Mouse (Mus musculus) left cerebral cortex, adult 9 months (tissue): ENCODE measurements around the gene Golga5.

Experiments
- DNase-seq, 2 experiments: peaks; one replicate each; pipeline ENCODE4 v3.0.0; 2022; ENCODE audit warnings: low spot score in 2 of 2

The Golga5 gene

DNA sequence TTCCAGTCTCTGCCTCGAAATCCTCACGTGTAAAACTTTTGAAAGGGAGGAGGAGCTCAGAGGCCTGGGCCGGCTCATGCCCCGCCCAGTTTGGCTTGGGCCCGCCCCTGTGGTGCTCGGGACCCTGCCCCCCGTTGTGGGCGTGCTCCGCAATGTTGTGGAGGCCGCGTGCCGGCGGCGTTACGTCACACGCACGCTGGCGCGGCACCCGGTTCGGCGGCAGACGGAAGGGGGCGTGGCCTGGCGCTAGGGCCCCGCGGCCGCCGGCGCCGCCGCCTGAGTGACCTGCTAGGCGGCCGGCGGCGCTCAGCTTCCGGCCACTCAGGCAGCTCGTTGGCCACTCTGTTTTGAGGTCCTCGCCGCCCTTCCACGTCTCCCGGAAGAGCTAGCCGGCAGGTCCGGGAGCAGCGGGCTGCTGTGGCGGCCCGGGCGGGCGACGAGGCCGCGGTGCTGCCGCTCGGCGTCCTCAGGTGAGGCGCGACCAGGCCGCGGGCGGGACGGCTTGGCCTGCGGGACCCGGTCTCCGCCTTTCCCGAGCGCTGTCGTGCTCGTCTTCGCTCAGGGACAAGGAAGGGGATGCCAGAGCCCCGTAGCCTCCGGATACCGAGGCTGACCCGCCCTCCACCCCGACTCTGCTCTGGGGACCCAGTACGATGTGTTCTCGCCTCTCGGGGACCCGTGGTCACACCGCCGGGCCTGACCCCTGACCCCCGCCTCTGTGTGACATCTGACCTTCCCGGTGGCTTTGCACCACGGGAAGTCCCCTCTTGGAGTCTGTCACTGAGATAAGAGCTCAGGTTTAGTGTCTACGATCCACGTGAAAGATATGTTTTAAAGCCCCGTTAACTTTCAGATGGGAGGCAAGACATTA is at the start of gene Golga5:
Gene Golga5 (plus strand): TSS at position 242 of the 871 bp plus-strand sequence.
- DNase-seq, result peak; percentile 93 to 96

DNA sequence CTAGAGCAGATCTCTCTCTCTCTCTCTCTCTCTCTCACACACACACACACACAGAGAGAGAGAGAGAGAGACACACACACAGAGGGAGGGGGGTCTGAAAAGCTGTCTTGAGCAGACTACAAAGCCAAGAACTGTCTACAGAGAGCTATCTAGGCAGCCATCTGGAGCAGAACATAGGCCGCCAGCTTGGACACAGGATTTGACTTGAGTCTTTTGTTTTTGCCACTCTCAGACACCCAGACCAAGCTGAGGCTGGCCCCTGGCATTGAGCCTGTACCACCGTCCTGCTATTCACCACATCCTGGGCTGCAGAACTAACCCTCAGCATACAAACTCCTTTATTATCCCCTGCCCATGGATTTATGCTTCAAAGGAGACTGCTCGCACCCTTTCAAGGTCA is 49.4 kb upstream of the Golga5 start:
- no peak for DNase-seq

DNA sequence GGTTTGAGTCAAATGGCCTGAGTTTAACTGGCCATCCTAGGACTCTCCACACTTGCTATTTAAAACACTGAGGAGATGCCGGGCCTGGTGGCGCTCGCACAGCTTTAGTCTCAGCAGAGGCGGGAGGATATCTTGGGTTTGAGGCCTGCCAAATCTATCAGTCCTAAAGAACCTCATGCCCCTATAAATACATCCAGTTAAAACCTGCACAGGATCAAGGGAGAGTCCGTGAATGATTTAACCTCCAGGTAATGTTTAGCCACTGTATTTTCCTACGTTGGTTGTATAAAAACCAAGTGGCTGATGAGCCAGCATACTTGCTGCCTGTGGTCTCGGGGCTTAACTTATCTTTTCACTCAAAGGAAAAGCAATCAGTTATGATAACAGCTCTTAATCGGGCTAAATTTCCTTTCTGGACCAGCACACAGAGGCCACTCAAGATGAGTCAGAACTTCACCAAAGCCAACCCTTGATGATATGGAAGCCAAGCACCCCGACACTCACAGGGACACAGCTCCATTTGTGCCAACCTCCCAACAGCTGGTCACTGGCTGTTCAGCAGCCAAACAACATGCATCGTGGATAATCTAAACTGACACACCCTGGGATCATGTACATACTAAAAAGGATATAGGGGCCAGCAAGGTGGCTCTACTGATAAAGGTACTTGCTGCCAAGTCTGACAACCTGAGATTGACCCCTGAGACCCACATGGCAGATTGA is 48.6 kb upstream of the Golga5 start:
- DNase-seq, result no peak

DNA sequence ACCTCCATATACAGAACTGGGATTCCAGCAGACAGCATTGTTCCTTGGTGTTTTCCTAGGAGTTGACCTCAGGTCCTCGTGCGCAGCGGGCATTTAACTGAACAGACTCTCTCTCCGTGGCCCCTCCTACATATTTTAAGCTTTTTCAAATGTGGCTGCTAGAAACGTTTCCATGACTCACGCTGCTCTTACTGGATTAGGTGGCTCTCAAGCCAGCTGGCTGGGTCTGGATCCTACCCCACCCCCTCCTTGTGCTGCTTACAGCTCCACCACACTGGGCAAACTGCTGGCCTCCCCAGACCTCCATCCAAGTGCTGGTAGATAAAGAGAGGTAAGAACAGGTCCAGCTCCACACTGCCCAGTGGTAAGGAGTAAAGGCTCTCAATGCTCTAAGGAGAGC is 46.9 kb upstream of the Golga5 start:
- DNase-seq, result no peak

DNA sequence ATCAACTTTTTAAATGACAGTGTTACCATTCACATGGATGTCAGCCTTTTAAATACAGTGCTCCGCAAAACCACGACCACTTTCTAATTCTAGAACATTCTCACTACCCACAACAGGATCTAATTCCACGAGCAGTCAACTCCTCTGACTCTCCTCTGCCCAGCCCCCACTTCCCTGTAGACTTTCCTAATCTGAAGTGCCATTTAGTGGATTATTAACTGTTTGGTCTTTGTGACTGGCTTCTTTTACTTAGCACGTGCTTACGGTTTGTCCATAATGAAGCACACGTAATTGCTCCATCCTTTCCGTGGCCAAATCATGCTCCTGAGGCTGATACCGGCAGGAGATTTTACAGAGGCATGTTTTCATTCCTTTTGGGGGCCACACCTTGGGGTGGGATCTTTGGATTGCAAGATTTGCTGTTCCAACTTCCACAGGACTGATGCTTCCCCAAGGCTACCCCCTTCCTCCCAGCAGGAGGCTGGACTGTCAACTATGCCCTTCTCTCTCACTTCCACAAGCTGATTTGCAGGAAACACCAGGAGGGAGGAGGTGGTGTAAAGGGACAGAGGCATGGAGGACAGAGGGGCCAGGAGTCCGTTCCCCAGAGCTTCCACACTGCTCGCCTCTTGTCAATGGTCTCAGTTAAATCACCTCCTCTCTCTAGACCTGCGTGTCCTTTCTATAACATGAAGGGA is 46.2 kb upstream of the Golga5 start:
- no peak for DNase-seq

DNA sequence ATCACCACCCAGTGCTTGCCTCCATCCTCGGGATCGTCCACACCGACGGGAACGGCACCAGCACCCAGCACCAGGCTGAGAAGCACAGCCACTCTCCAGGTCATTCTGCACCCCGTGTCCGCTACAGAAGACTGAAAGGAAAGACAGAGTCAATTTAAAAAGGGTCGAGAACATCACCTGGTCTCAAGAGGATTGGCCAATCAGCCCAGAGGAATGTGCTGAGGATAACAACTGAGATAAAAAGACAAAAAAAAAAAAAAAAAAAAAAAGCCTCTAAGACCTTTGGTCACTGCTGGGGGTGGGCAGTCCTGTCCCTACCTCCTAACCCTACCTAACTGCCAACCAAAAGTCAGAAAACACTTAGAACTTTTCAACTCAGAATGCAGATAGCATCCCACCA is 45.3 kb upstream of the Golga5 start:
- no peak for DNase-seq

DNA sequence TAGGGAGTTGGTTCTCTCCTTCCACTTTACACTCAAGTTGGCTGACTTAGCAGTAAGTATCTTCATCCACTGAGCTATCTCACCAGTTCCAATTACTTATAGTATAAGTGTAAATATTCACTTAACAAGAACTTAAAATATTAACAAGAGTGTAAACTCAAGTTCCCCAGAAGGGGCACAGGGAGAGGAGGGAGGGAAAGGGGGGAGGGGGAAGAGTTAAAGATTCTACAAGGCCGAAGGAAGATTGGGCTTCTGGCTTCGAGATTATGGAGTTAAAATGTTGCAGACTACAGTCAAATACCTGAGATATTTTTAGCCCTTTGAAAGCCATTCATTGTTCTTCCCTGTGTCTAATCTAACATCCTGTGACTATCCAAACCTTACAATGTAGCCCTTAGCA is 44.5 kb upstream of the Golga5 start:
- DNase-seq, result no peak

DNA sequence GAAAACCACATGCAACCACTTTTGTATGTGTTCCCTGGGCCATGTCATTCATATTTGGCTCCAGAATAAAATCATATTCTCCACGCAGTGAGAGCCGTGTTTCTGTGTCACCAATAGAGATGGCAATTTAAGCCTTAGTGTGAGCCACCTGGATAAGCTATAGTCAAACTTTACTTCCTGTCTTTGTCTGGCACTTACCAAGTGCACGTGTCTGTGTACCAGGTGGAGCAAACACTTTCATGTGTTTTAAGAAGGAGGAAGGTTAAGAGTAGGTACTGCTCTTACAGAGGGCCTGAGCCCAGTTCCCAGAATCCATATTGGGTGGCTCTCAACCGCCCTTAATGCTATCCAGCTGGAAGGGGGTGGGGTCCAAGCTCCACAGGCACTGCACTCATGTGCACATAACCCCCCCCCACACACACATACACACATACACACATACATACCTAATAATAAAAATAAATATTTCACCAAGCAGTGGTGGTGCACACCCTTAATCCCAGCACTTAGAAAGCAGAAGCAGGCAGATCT is 43.8 kb upstream of the Golga5 start:
- DNase-seq, result no peak

DNA sequence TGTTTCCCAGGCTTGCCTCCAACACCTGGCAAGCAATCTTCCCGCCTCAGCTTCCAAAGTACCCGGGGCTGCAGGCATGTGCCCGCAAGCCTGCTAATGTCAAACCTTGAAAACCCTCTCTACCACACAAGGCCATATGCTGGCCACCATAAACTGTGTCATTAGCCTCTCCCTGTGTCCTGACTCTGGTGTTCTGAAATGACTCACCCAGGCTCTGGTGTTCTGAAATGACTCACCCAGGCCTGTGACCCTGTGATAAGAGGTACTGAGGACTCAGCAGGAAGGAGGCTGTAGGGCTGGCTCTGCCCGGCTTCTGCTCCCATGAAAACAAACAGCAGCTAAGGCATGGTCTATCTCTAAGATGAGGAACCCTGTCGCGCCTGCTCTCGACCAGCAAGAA is 42.6 kb upstream of the Golga5 start:
- no peak for DNase-seq

DNA sequence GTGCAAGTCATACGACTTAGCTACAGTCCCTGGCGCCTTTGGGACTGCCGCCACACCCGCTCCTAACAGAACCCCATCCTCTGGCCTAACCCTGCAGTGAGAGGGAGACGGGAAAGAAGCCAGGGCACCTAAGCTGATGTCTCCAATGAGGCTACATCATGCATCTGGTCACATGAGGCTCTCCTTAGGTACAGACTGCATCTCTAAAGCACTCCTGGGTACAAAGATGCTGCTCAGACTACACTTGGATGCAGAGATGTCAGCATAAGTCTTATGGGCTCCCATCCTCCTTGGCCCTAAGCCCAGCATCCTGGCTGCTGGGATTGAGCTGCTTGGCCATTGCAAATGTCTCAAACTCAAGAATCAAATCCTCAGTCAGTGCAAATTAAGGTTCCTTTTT is 39.3 kb upstream of the Golga5 start:
- DNase-seq, result no peak

DNA sequence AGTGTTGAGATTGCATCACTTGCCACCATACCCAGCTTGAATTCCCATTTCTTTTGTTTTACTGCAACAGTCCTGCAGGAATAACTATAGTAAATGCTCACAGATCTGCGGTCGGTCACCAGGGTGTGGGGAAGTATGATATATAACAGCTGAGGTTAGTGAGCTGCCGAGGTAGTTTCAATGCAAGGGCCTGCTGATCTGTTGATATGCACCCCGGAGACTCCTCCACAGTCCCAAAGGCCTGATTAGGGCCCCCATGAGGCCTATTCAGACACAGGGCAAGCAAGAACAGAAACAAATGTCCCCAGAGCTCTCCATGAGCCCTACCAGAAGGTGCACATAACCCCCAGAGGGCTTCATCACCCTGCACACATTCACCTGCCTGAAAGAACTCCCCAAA is 38.7 kb upstream of the Golga5 start:
- DNase-seq, result no peak

DNA sequence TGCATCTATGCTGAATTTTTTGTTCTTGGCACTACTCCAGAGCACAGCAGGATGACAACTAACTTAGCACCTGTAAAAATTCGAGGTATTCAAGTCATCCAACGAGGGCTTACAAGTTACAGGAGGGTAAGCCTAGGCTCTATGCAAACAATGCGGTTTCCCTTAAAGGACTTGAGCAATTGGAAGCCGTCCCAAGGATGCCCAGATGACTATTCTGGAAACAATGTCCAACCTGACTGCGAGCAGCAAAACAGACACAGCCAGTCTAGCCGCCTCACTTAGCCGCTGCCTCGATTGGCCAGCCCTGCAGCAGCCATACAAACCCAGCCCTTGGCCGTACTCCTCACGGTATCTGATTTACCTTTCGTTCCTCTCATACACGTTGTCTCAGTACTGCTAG is 36.7 kb upstream of the Golga5 start:
- DNase-seq, result no peak

DNA sequence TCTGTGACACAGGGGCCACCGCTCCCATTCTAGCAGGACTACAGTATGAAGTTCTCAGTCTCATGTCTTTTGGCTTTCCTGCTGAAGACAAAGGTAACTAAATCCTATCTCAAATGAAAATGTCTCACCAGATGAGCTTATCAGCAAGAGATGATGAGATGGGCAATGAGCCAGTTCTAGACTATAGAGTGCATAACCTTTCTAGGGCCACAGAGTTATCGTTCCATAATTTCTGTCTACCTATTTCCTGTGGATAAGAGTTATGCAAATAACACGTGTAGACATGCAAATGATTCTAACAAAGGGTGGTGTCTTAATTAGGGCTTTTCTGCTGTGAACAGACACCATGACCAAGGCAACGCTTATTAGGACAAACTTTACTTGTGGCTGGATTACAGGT is 34.8 kb upstream of the Golga5 start:
- DNase-seq, result no peak

DNA sequence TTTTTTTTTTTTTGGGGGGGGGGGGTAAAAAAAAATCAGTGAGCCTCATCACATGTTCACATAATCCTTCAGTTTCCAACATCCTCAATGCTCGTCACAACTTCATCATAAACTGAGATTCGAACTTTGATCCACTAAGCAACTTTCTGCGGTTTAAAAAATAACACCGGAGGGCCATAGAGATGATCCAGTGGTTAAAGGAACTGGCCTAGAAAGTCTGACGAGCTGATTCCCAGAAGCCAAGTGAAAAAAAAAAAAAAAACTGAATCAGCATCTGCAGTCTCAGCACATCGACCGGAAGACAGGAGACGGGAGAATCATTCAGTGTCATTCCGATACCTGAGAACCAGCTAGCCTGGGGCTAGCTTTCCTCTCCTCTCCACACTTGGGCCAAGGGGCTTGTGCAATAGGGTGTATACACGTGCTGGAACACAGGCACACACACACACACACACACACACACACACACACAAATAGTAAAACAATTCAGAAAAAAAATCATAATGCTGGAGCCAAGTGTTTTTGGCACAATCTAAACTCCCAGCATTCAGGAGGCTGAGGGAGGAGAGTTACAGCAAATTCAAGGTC is 31.9 kb upstream of the Golga5 start:
- DNase-seq, result no peak

DNA sequence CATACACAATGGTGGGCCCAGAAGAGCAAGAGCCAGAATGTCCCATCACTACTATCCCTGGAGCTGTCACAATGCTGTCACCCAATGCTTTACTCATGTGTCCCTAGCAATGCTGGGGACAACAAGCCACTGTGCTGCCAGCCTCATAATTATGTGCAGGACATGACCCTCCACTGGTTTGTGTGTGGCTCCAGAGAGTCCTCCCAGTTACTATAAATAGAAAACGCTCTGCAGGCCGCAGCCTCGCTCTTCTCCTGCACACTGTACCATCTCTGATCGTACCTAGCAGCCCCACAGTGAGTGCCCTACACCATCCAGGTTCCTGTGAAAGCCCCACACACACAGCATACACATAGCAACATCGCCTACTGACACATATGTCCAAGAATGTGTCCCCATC is 31.0 kb upstream of the Golga5 start:
- DNase-seq, result no peak

DNA sequence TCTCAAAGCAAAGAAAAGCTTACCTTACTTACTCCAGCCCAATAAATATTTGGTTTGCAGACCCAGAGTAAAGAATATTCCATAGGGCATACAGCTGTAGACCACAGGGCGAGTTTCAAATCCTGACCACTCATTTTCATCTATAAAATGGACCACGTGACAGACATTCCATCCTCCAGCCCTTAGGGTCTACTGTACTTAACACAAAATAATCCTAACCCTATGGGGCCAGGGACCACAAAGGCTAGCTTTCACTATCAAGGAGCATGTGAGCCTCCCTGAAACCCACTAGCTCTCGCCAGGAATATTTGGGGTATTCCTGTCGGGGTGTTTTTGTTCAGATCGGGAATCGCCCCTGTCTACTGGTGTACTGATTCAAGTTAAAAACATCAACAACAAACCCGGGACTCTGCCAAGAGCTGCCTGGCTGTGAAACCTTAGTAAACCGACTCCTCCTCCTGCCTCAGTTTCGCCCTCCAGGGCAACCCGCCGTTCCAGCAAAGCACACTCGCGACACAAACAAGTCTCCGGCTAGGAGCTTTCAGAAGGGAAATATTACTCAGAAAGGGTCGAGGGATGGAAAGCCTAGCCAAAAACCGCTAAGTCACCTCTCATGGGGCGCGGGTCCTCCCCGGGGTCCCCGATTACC is 29.8 kb upstream of the Golga5 start:
- no peak for DNase-seq

DNA sequence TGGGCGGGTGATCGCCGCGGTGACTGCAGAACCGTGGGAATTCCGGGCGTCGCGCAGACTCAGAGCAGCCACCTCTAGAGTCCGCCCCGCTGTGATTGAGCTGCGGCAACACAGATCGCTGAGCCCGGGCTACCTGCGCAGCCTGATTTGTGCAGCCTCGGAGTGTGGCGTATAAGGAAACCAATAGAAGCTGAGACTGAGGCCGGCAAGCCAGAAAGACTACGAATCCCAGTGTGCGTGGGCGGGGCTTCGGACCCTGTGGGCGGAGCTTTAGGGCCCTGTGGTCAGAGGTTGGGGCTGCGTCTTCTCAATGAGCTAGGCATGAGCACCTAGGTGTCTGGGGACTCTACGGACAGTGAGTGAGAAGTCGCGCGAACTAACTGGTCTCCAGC is 29.3 kb upstream of the Golga5 start, which contains the start of gene Lgmn:
Gene Lgmn (minus strand): TSS at position 182 of the 392 bp plus-strand sequence.
- DNase-seq, result peak; percentile 97 to 99

DNA sequence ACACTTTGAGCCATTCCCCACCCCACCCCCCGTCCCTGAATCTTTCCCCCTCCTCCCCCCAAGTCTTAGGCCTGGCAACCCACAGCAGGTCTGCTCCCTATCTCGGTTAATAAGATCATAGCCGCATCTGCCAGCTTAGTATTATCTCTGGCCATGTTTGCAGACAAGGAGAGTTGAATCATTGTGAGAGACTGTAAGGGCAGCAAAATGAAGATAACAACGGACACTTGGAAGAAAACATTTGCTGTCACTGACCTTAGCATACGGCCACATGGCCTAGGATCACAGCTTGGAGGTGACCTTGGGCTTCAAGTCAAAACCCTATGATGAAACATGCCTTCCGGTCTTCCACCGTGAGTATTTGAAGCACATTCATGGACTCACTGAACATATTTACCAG is 28.4 kb upstream of the Golga5 start:
- no peak for DNase-seq

DNA sequence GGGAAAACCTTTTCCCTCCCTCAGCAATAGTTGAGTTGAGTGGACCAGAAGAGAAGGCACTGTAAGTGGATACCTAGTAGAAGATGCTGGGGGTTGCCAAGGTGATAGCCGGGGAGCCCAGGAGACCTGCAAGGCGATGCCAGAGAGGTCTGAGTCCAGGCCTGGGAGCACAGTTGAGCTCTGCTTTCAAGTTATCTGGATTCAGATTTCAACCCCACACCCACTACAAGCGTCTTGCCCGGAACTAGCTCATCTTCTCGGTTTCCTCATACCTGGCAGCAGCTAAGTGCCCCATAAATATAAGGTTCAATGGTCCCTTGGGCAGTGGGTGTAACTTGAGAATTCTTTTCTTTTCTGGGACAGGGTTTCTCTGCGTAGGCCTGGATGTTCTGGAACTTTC is 27.8 kb upstream of the Golga5 start:
- no peak for DNase-seq

DNA sequence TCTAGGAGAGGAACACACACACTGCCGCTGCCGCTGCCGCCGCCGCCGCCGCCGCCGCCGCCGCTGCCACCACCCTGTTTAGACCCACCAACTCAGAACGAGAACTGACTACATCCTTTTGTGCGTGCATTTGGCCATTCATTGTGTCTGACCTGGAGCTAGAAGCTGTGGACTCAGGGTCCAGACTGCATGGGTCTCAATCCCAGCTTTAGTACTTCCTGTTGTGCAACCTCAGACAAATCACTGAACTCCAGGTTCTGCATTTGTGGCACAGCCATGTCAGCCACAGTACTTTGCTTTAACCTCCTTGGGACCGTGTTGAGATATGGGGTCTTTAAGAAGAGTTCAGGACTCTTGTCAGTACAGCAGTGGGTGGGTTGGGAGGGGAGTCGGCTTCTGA is 26.3 kb upstream of the Golga5 start:
- DNase-seq, result no peak

DNA sequence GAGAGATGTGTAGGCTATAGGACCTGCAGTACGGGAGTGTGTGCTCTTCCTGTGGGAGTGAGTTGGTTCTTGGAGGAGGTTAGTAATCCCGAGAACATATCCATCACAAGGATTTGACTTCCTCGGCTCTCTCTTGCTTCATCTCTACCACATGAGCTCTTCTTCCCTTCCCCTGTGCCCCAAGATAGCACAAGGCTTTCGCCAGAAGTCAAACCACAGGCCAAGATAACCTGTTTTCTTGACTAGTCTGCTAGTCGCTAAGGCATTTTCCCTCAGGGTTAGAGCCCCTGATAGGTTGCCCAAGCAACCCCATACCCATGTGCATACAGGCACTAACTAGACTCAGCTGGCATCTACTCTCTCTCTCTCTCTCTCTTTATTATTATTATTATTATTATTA is 25.3 kb upstream of the Golga5 start:
- DNase-seq, result no peak
